Mouse (Mus musculus) left cerebral cortex, postnatal 25 days (tissue): ENCODE data around the gene Serpina3m. TPM values are rescaled to one million over a fixed set of nuclear protein-coding genes. Genes with fewer than 3 reads are reported as not detected.

Experiments
- DNase-seq, 2 experiments: peaks; one replicate each; pipeline ENCODE4 v3.0.0; 2022; ENCODE audit warnings: low spot score in 2 of 2, mixed read lengths in 1 of 2
- intact Hi-C: fragments of 180-260 bp; cut with DNase I; formaldehyde crosslinking; loops from one replicate; pipeline ENCODE4 v1.15.1; 2025
- total RNA-seq, 2 experiments: library from RNA; stranded (reverse); gene quantifications; 2 replicates each; pipeline ENCODE4 v1.2.3; 2021

The Serpina3m gene
- total RNA-seq, 2 experiments from 2014 or later, result 0.25 TPM; not detected in 1

DNA sequence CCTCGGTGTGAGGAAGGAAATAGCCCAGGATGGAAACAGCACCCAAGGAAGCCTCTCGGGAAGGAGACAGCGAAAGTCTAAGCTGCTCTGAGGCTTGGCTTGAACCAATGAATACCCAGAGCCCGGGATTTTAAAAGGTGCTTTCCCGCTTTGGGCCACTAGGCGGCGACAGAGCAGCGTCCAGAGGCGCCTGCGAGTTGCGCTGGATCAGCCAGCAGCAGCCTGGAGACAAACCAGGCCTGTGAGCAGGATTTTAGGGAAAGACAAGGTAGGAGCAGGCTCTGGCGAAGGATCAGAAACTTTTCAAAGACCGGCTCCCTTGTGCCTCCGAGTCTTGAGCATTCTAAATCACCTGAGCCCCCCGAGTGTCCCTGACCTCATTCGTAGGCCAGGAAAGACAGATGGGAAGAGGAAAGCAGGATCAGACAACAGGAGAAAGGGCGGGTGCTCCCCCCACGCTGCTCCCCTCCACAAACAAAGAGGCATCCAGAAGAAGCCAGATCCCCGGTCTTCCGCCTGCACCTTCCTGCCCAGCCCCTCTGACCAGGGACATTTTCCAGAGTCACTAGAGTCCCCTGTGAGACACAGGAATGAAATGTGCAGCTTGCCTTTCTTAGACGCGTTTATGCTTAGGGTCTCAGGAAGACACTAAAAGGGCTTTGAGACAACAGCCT, 101.9 kb downstream of the Serpina3m start:
- intact Hi-C loops, result loop anchor here (1.0 to 2.0 kb wide), 2 partner anchors 259 to 499 kb away; no protein-coding TSS in a partner anchor
- peak; percentile 86 to 92 for DNase-seq

GRCm38 (mm10) chr12:104443716-104444115, 105.4 kb downstream of the Serpina3m start:
- DNase-seq, result no peak
- intact Hi-C loops, result no loop called here

Other genes starting within 250 kb of the Serpina3m start
- gene Serpina5, start 237.4 kb upstream of the Serpina3m start, total RNA-seq, result not detected
- gene Serpina3a, start 225.8 kb upstream of the Serpina3m start, total RNA-seq, result not detected
- not detected for gene Serpina3b, start 210.5 kb upstream of the Serpina3m start, total RNA-seq
- under 1 TPM in 1 of 2 experiments, not detected in 1; 0.18 TPM for gene Serpina3c, start 184.6 kb upstream of the Serpina3m start, total RNA-seq
- not detected for gene Serpina3f, start 123.9 kb upstream of the Serpina3m start, total RNA-seq
- gene Serpina3g, start 102.2 kb upstream of the Serpina3m start, total RNA-seq, result not detected
- gene Serpina3i, start 75.4 kb upstream of the Serpina3m start, total RNA-seq, result not detected
- not detected for gene Serpina3j, start 23.9 kb upstream of the Serpina3m start, total RNA-seq
- gene Serpina3k, start within 50 bp of the Serpina3m start, total RNA-seq, result not detected
- gene Serpina3n, start 68.2 kb downstream of the Serpina3m start, total RNA-seq, result 10 to 100 TPM in 1 of 2 experiments, 1 to 10 TPM in 1; 9.3 to 10.7 TPM
- not detected for gene Gsc, start 134.8 kb downstream of the Serpina3m start, total RNA-seq